Mouse (Mus musculus) cortical plate, adult 2 months (tissue): Measurements from ENCODE around the gene Rnf123.

Experiments used
- CTCF ChIP-seq: fragments of 200-500 bp; IDR thresholded peaks from 2 replicates; pipeline ENCODE4 v1.5.1; 2011; ENCODE audit warnings: mild to moderate bottlenecking, control low read depth, low read length; ENCODE audit not compliant: insufficient read depth; ENCODE audit errors: extremely low read depth
- POLR2A ChIP-seq: fragments of 200-500 bp; IDR thresholded peaks from 2 replicates; pipeline ENCODE4 v1.6.1; 2011; ENCODE audit warnings: mild to moderate bottlenecking, low read length, control low read depth; ENCODE audit not compliant: insufficient read depth; ENCODE audit errors: extremely low read depth

- TF ChIP-seq POLR2A (no peak), CTCF (no peak)
Observed at GRCm38 (mm10) chr9:108121170-108121969, 38.2 kb upstream of the Rnf123 start.
